Mouse (Mus musculus) heart, postnatal 0 days (tissue): ENCODE results near the gene Gm10310. TPM values are rescaled to one million over a fixed set of nuclear protein-coding genes. Genes with fewer than 3 reads are reported as not detected.
"Not testable (repeated sequence)": the region's sequence is repeated elsewhere in the genome, so short reads cannot be mapped to it uniquely, and the experiment has no call there.

ENCODE experiments used
- ATAC-seq: fragments of 200-750 bp; cut with Nextera tagmentation; 2 replicates; pipeline ENCODE4 v1.8.0; 2017; ENCODE audit warnings: low read depth, moderate number of reproducible peaks, moderate library complexity; ENCODE audit not compliant: insufficient read depth
- DNase-seq: peaks from one replicate; pipeline ENCODE4 v3.0.0-alpha.2; 2016; ENCODE audit warnings: low spot score
- H3K27ac ChIP-seq: fragments of 300-500 bp; sonication (generic); 2 replicates; pipeline ENCODE4 v1.5.1; 2014; ENCODE audit warnings: low read depth, mild to moderate bottlenecking
- H3K27me3 ChIP-seq: fragments of 300-500 bp; sonication (generic); 2 replicates; pipeline ENCODE4 v1.6.1; 2014; ENCODE audit warnings: low read length, mixed read lengths; ENCODE audit not compliant: control insufficient read depth, insufficient read depth
- H3K36me3 ChIP-seq: fragments of 300-500 bp; sonication (generic); replicated peaks from 2 replicates; pipeline ENCODE4 v1.6.1; 2014; ENCODE audit warnings: low read length, mixed read lengths; ENCODE audit not compliant: control insufficient read depth, insufficient read depth
- H3K4me1 ChIP-seq: fragments of 300-500 bp; sonication (generic); 2 replicates; pipeline ENCODE4 v1.6.1; 2014; ENCODE audit warnings: antibody characterized with exemption; ENCODE audit not compliant: control insufficient read depth, insufficient read depth
- H3K4me2 ChIP-seq: fragments of 300-500 bp; sonication (generic); 2 replicates; pipeline ENCODE4 v1.6.1; 2014; ENCODE audit warnings: low read depth, mild to moderate bottlenecking, low read length, moderate library complexity
- H3K4me3 ChIP-seq: fragments of 300-500 bp; sonication (generic); 2 replicates; pipeline ENCODE4 v1.5.1; 2014; ENCODE audit warnings: low read depth, low read length
- H3K9ac ChIP-seq: fragments of 300-500 bp; sonication (generic); replicated peaks from 2 replicates; pipeline ENCODE4 v1.6.1; 2014; ENCODE audit warnings: low read depth, low read length, mixed read lengths
- H3K9me3 ChIP-seq: fragments of 300-500 bp; sonication (generic); replicated peaks from 2 replicates; pipeline ENCODE4 v1.6.1; 2016; ENCODE audit warnings: low read length; ENCODE audit not compliant: control insufficient read depth
- CTCF ChIP-seq: IDR thresholded peaks from 2 replicates; pipeline ENCODE4 v1.5.1; 2016; ENCODE audit warnings: antibody characterized with exemption, control low read depth, low read depth
- EP300 ChIP-seq: IDR thresholded peaks from 2 replicates; pipeline ENCODE4 v1.6.1; 2016; ENCODE audit warnings: antibody characterized with exemption, low read depth
- WGBS: fragments of 180-500 bp; shearing (Covaris S2); extraction: QIAGEN DNeasy Blood & Tissue Kit; methylation state at CpG from one replicate; pipeline ENCODE4 v1.1.7; 2014; 5-methylcytosine and 5-hydroxymethylcytosine counted together
- polyA plus RNA-seq: library from polyadenylated mRNA; unstranded; fragments of >200 nt; fragmentation: Nextera tagmentation; extraction: Ambion mirVana; gene quantifications from 2 replicates; pipeline ENCODE4 v1.2.1, GENCODE M21; 2015
- total RNA-seq: library from RNA; depleted of rRNA; stranded (reverse); fragments of >200 nt; gene quantifications from 2 replicates; pipeline ENCODE4 v1.2.3, GENCODE M21; 2014; ENCODE audit warnings: low replicate concordance; rRNA removed

Gene Gm10310
- total and polyA plus RNA-seq, 2 experiments from 2014 or later, result not detected

DNA sequence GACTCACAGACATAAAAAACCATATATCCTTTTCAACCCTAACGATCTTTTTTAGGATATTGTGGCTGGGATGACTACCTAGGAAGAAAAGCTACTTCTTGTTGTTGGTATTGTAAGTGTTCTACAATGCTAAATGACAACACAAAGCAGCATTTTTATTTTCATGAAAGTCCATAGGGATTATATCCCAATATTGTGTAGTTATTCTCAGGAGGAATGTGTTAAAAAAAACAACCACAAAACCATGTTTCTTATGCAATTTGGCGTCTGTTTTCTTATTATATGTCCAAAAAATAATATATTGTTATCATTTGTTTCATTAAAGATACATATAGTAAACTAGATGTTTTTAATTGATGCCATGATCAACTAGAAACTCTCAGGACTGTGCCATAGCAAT lies 17.7 kb downstream of the Gm10310 start, which contains the start of gene Olfr819:
Gene Olfr819, minus strand, starts transcription at position 101 of the 400 bp plus-strand sequence.
- H3K9me3 ChIP-seq, H3K4me3 ChIP-seq, H3K4me1 ChIP-seq, ATAC-seq, H3K4me2 ChIP-seq, H3K27ac ChIP-seq, DNase-seq, H3K36me3 ChIP-seq, H3K9ac ChIP-seq, H3K27me3 ChIP-seq: not testable (repeated sequence)
- WGBS, result 62% methylated on average over 2 of the region's 2 CpGs

DNA sequence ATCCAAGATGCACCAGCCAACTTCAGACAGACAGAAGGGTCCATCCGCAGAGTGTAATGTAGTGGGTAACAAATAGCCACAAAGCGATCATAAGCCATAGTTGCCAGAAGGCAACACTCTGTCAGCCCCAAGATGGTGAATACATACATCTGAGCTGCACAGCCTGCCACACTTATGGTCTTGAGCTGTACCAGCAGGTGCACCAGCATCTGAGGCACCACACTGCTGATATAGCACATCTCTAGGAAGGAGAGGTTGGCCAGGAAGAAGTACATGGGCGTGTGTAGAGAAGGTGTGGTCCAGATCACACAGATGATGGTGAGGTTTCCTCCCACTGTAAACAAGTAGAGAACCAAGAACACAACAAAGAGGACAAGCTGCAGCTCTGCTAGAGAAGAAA lies 18.6 kb downstream of the Gm10310 start:
- 94% methylated on average over 2 of the region's 3 CpGs for WGBS
- H3K27me3 ChIP-seq, DNase-seq, H3K4me2 ChIP-seq, H3K36me3 ChIP-seq, ATAC-seq, H3K4me3 ChIP-seq, H3K9ac ChIP-seq, H3K4me1 ChIP-seq, H3K27ac ChIP-seq, H3K9me3 ChIP-seq: not testable (repeated sequence)

GRCm38 (mm10) chr10:129949000-129949399 lies 35.9 kb downstream of the Gm10310 start, which contains the start of gene Olfr818:
Olfr818 (minus strand) TSS chr10:129949100.
- no peak within 1 kb of the TSS for H3K4me2 ChIP-seq
- WGBS, result 83% methylated on average over 2 of the region's 2 CpGs
- ATAC-seq, result no peak
- no peaks in the 10 kb centered on the region for H3K9me3 ChIP-seq
- DNase-seq, result no peak
- H3K4me1 ChIP-seq, result no peaks in the 10 kb centered on the region
- TF ChIP-seq EP300 (no peak), CTCF (no peak)
- no peak within 1 kb of the TSS for H3K9ac ChIP-seq
- no peak within 1 kb of the TSS for H3K4me3 ChIP-seq
- no peaks in the 10 kb centered on the region for H3K36me3 ChIP-seq
- no peak within 1 kb of the TSS for H3K27ac ChIP-seq
- no peaks in the 10 kb centered on the region for H3K27me3 ChIP-seq

Other genes starting within 250 kb of the Gm10310 start
- gene Olfr806, start 243.1 kb downstream of the Gm10310 start, total RNA-seq, result not detected in 2 replicates
- gene Olfr806, start 243.1 kb downstream of the Gm10310 start, polyA plus RNA-seq, result not detected in 2 replicates
- gene Olfr807, start 227.3 kb downstream of the Gm10310 start, total RNA-seq, result not detected in 2 replicates
- not detected in 2 replicates for gene Olfr807, start 227.3 kb downstream of the Gm10310 start, polyA plus RNA-seq
- not detected in 2 replicates for gene Olfr808, start 219.6 kb downstream of the Gm10310 start, total RNA-seq
- not detected in 2 replicates for gene Olfr808, start 219.6 kb downstream of the Gm10310 start, polyA plus RNA-seq
- not detected in 2 replicates for gene Olfr809, start 210.4 kb downstream of the Gm10310 start, total RNA-seq
- gene Olfr809, start 210.4 kb downstream of the Gm10310 start, polyA plus RNA-seq, result not detected in 2 replicates
- gene Olfr810, start 190.1 kb downstream of the Gm10310 start, total RNA-seq, result not detected in 2 replicates
- not detected in 2 replicates for gene Olfr810, start 190.1 kb downstream of the Gm10310 start, polyA plus RNA-seq
- not detected in 2 replicates for gene Olfr811, start 180.7 kb downstream of the Gm10310 start, total RNA-seq
- gene Olfr811, start 180.7 kb downstream of the Gm10310 start, polyA plus RNA-seq, result not detected in 2 replicates
- not detected in 2 replicates for gene Olfr812, start 139.0 kb downstream of the Gm10310 start, total RNA-seq
- not detected in 2 replicates for gene Olfr812, start 139.0 kb downstream of the Gm10310 start, polyA plus RNA-seq
- gene Olfr813, start 129.7 kb downstream of the Gm10310 start, total RNA-seq, result not detected in 2 replicates
- gene Olfr813, start 129.7 kb downstream of the Gm10310 start, polyA plus RNA-seq, result not detected in 2 replicates
- not detected in 2 replicates for gene Olfr814, start 105.2 kb downstream of the Gm10310 start, total RNA-seq
- gene Olfr814, start 105.2 kb downstream of the Gm10310 start, polyA plus RNA-seq, result not detected in 2 replicates
- gene Olfr815, start 79.2 kb downstream of the Gm10310 start, total RNA-seq, result not detected in 2 replicates
- not detected in 2 replicates for gene Olfr815, start 79.2 kb downstream of the Gm10310 start, polyA plus RNA-seq
- gene Olfr816, start 69.5 kb downstream of the Gm10310 start, total RNA-seq, result not detected in 2 replicates
- not detected in 2 replicates for gene Olfr816, start 69.5 kb downstream of the Gm10310 start, polyA plus RNA-seq
- gene Olfr818, start 36.0 kb downstream of the Gm10310 start, total RNA-seq, result not detected in 2 replicates
- not detected in 2 replicates for gene Olfr818, start 36.0 kb downstream of the Gm10310 start, polyA plus RNA-seq
- gene Olfr819, start 17.8 kb downstream of the Gm10310 start, total RNA-seq, result not detected in 2 replicates
- not detected in 2 replicates for gene Olfr819, start 17.8 kb downstream of the Gm10310 start, polyA plus RNA-seq
- not detected in 2 replicates for gene Olfr247, start 8.9 kb downstream of the Gm10310 start, total RNA-seq
- not detected in 2 replicates for gene Olfr247, start 8.9 kb downstream of the Gm10310 start, polyA plus RNA-seq
- gene Olfr820, start 27.6 kb upstream of the Gm10310 start, total RNA-seq, result not detected in 2 replicates
- gene Olfr820, start 27.6 kb upstream of the Gm10310 start, polyA plus RNA-seq, result not detected in 2 replicates
- gene Olfr821, start 45.3 kb upstream of the Gm10310 start, total RNA-seq, result not detected in 2 replicates
- not detected in 2 replicates for gene Olfr821, start 45.3 kb upstream of the Gm10310 start, polyA plus RNA-seq
- not detected in 2 replicates for gene Olfr822, start 86.1 kb upstream of the Gm10310 start, total RNA-seq
- not detected in 2 replicates for gene Olfr822, start 86.1 kb upstream of the Gm10310 start, polyA plus RNA-seq
- not detected in 2 replicates for gene Olfr823, start 130.3 kb upstream of the Gm10310 start, total RNA-seq
- not detected in 2 replicates for gene Olfr823, start 130.3 kb upstream of the Gm10310 start, polyA plus RNA-seq
- gene Olfr824, start 144.9 kb upstream of the Gm10310 start, total RNA-seq, result not detected in 2 replicates
- gene Olfr824, start 144.9 kb upstream of the Gm10310 start, polyA plus RNA-seq, result not detected in 2 replicates
- not detected in 2 replicates for gene Olfr825, start 181.7 kb upstream of the Gm10310 start, total RNA-seq
- gene Olfr825, start 181.7 kb upstream of the Gm10310 start, polyA plus RNA-seq, result not detected in 2 replicates
- gene Olfr826, start 199.1 kb upstream of the Gm10310 start, total RNA-seq, result not detected in 2 replicates
- not detected in 2 replicates for gene Olfr826, start 199.1 kb upstream of the Gm10310 start, polyA plus RNA-seq
- gene Olfr827, start 229.3 kb upstream of the Gm10310 start, total RNA-seq, result not detected in 2 replicates
- gene Olfr827, start 229.3 kb upstream of the Gm10310 start, polyA plus RNA-seq, result not detected in 2 replicates